Mouse (Mus musculus) midbrain, embryonic 11.5 days (tissue): ENCODE measurements at regions not wholly inside any gene's neighbourhood (a gene's known extent, or its start where the extent isn't known, plus 50 kb on each side); places are given as distances from the start of the nearest gene placed in this dataset.

Source experiments
- ATAC-seq: fragments of 200-750 bp; cut with Nextera tagmentation; 2 replicates; pipeline ENCODE4 v1.8.0; 2017; ENCODE audit warnings: moderate TSS enrichment, moderate library complexity; ENCODE audit not compliant: low FRiP score
- DNase-seq: peaks from one replicate; pipeline ENCODE4 v3.0.0; 2015; ENCODE audit warnings: low spot score; ENCODE audit errors: missing footprints
- H3K27ac ChIP-seq: fragments of 300-500 bp; sonication (generic); 2 replicates; pipeline ENCODE4 v1.5.1; 2014; ENCODE audit warnings: low read depth, low read length
- H3K27me3 ChIP-seq: fragments of 300-500 bp; sonication (generic); 2 replicates; pipeline ENCODE4 v1.6.1; 2014; ENCODE audit warnings: mild to moderate bottlenecking, low read length, moderate library complexity, mixed read lengths; ENCODE audit not compliant: control insufficient read depth, insufficient read depth
- H3K36me3 ChIP-seq: fragments of 300-500 bp; sonication (generic); 2 replicates; pipeline ENCODE4 v1.6.1; 2014; ENCODE audit warnings: mild to moderate bottlenecking, low read length, moderate library complexity, mixed read lengths; ENCODE audit not compliant: control insufficient read depth, insufficient read depth
- H3K4me1 ChIP-seq: fragments of 300-500 bp; sonication (generic); 2 replicates; pipeline ENCODE4 v1.6.1; 2014; ENCODE audit warnings: low read length; ENCODE audit not compliant: control insufficient read depth, insufficient read depth
- H3K4me2 ChIP-seq: fragments of 300-500 bp; sonication (generic); 2 replicates; pipeline ENCODE4 v1.6.1; 2014; ENCODE audit warnings: mild to moderate bottlenecking, moderate library complexity
- H3K4me3 ChIP-seq: fragments of 300-500 bp; sonication (generic); 2 replicates; pipeline ENCODE4 v1.5.1; 2014; ENCODE audit warnings: low read depth, low read length
- H3K9ac ChIP-seq: fragments of 300-500 bp; sonication (generic); 2 replicates; pipeline ENCODE4 v1.6.1; 2014; ENCODE audit warnings: low read length
- H3K9me3 ChIP-seq: fragments of 300-500 bp; sonication (generic); 2 replicates; pipeline ENCODE4 v1.6.1; 2016; ENCODE audit warnings: low read length; ENCODE audit not compliant: control insufficient read depth
- WGBS: fragments of 180-500 bp; shearing (Covaris S2); extraction: QIAGEN DNeasy Blood & Tissue Kit; methylation state at CpG from one replicate; pipeline ENCODE4 v1.1.7; 2014; 5-methylcytosine and 5-hydroxymethylcytosine counted together

- H3K9ac ChIP-seq, result no peak overlapping the region
- 33% methylated on average over 1 of the region's 1 CpGs for WGBS
Measured at GRCm38 (mm10) chr4:58728641-58729040, 58.9 kb downstream of the Olfr267 start.

GRCm38 (mm10) chr4:58726424-58726823 is 61.1 kb downstream of the Olfr267 start:
- ATAC-seq (no peak), DNase-seq (no peak)
- WGBS, result 75% methylated on average over 2 of the region's 2 CpGs
- H3K9ac ChIP-seq, result no peak overlapping the region
- H3K9me3 ChIP-seq, result no peaks in the 10 kb centered on the region
- H3K27ac ChIP-seq, result no peak overlapping the region
- no peak overlapping the region for H3K4me2 ChIP-seq
- no peaks in the 10 kb centered on the region for H3K4me1 ChIP-seq
- H3K36me3 ChIP-seq, result no peaks in the 10 kb centered on the region
- no peaks in the 10 kb centered on the region for H3K27me3 ChIP-seq
- H3K4me3 ChIP-seq, result no peak overlapping the region

More at GRCm38 (mm10) chr4:58728641-58729040, 58.9 kb downstream of the Olfr267 start:
- Histone ChIP-seq H3K9me3 (no peaks in the 10 kb centered on the region), H3K4me2 (no peak overlapping the region), H3K27ac (no peak overlapping the region), H3K27me3 (no peaks in the 10 kb centered on the region), H3K36me3 (no peaks in the 10 kb centered on the region), H3K4me3 (no peak overlapping the region), H3K4me1 (no peaks in the 10 kb centered on the region)
- ATAC-seq, result no peak
- no peak for DNase-seq

- no peak for ATAC-seq
- H3K27ac ChIP-seq, result no peak overlapping the region
- 74% methylated on average over 9 of the region's 9 CpGs for WGBS
Measured at GRCm38 (mm10) chr4:58722772-58723171, 64.7 kb downstream of the Olfr267 start.

GRCm38 (mm10) chr4:58720682-58721081 is 66.8 kb downstream of the Olfr267 start:
- 84% methylated on average over 8 of the region's 8 CpGs for WGBS
- H3K9ac ChIP-seq, result no peak overlapping the region
- no peaks in the 10 kb centered on the region for H3K4me1 ChIP-seq
- H3K9me3 ChIP-seq, result no peaks in the 10 kb centered on the region
- no peaks in the 10 kb centered on the region for H3K36me3 ChIP-seq
- no peak overlapping the region for H3K4me3 ChIP-seq
- H3K27me3 ChIP-seq, result no peaks in the 10 kb centered on the region
- ATAC-seq (no peak), DNase-seq (no peak)
- H3K27ac ChIP-seq, result no peak overlapping the region
- H3K4me2 ChIP-seq, result no peak overlapping the region

More at GRCm38 (mm10) chr4:58722772-58723171, 64.7 kb downstream of the Olfr267 start:
- H3K9ac ChIP-seq, result no peak overlapping the region
- no peak for DNase-seq
- no peaks in the 10 kb centered on the region for H3K9me3 ChIP-seq
- H3K4me3 ChIP-seq, result no peak overlapping the region
- no peaks in the 10 kb centered on the region for H3K27me3 ChIP-seq
- no peaks in the 10 kb centered on the region for H3K36me3 ChIP-seq
- no peaks in the 10 kb centered on the region for H3K4me1 ChIP-seq
- H3K4me2 ChIP-seq, result no peak overlapping the region

- H3K4me3 ChIP-seq, result no peak overlapping the region
- H3K4me1 ChIP-seq, result no peaks in the 10 kb centered on the region
- 46% methylated on average over 11 of the region's 11 CpGs for WGBS
- no peak for ATAC-seq
- H3K4me2 ChIP-seq, result no peak overlapping the region
- no peaks in the 10 kb centered on the region for H3K36me3 ChIP-seq
- DNase-seq, result no peak
- H3K27ac ChIP-seq, result no peak overlapping the region
- H3K9me3 ChIP-seq, result no peaks in the 10 kb centered on the region
- H3K9ac ChIP-seq, result no peak overlapping the region
- H3K27me3 ChIP-seq, result no peaks in the 10 kb centered on the region
Measured at GRCm38 (mm10) chr4:58716426-58716825, 71.1 kb downstream of the Olfr267 start.

- ATAC-seq (no peak), DNase-seq (peak; percentile 56)
- H3K4me2 ChIP-seq, result no peak overlapping the region
- H3K27ac ChIP-seq, result no peak overlapping the region
- no peaks in the 10 kb centered on the region for H3K9me3 ChIP-seq
- H3K9ac ChIP-seq, result no peak overlapping the region
- no peak overlapping the region for H3K4me3 ChIP-seq
- no peaks in the 10 kb centered on the region for H3K4me1 ChIP-seq
- WGBS, result 89% methylated on average over 8 of the region's 8 CpGs
- no peaks in the 10 kb centered on the region for H3K36me3 ChIP-seq
- no peaks in the 10 kb centered on the region for H3K27me3 ChIP-seq
Measured at GRCm38 (mm10) chr4:58715846-58716245, 71.7 kb downstream of the Olfr267 start.

GRCm38 (mm10) chr4:58714221-58714620 is 73.3 kb downstream of the Olfr267 start:
- WGBS, result 63% methylated on average over 13 of the region's 13 CpGs
- Histone ChIP-seq H3K9ac (no peak overlapping the region), H3K4me2 (no peak overlapping the region)

GRCm38 (mm10) chr4:58712875-58713274 is 74.6 kb downstream of the Olfr267 start:
- Histone ChIP-seq H3K4me3 (no peak overlapping the region), H3K27me3 (no peaks in the 10 kb centered on the region), H3K27ac (no peak overlapping the region), H3K4me1 (no peaks in the 10 kb centered on the region), H3K36me3 (no peaks in the 10 kb centered on the region), H3K9ac (no peak overlapping the region), H3K9me3 (no peaks in the 10 kb centered on the region; the same call in 1 of the 2 replicates), H3K4me2 (no peak overlapping the region)
- no peak for DNase-seq
- no peak for ATAC-seq
- WGBS, result 85% methylated on average over 2 of the region's 2 CpGs

More at GRCm38 (mm10) chr4:58714221-58714620, 73.3 kb downstream of the Olfr267 start:
- Histone ChIP-seq H3K27ac (no peak overlapping the region), H3K9me3 (no peaks in the 10 kb centered on the region), H3K36me3 (no peaks in the 10 kb centered on the region), H3K4me1 (no peaks in the 10 kb centered on the region), H3K27me3 (no peaks in the 10 kb centered on the region), H3K4me3 (no peak overlapping the region)
- DNase-seq (no peak), ATAC-seq (no peak)

GRCm38 (mm10) chr4:58712166-58712565 is 75.3 kb downstream of the Olfr267 start:
- DNase-seq, result no peak
- H3K4me1 ChIP-seq, result no peaks in the 10 kb centered on the region
- no peak for ATAC-seq
- no peak overlapping the region for H3K9ac ChIP-seq
- H3K4me3 ChIP-seq, result no peak overlapping the region
- H3K36me3 ChIP-seq, result no peaks in the 10 kb centered on the region
- no peak overlapping the region for H3K4me2 ChIP-seq
- 85% methylated on average over 10 of the region's 10 CpGs for WGBS
- H3K9me3 ChIP-seq, result no peaks in the 10 kb centered on the region; the same call in 1 of the 2 replicates
- no peak overlapping the region for H3K27ac ChIP-seq
- no peaks in the 10 kb centered on the region for H3K27me3 ChIP-seq
